Mouse (Mus musculus): ENCODE measurements around the gene Tmem235.
"Not testable (repeated sequence)": the region's sequence is repeated elsewhere in the genome, so short reads cannot be mapped to it uniquely, and the experiment has no call there.

Tmem235 gene

DNA sequence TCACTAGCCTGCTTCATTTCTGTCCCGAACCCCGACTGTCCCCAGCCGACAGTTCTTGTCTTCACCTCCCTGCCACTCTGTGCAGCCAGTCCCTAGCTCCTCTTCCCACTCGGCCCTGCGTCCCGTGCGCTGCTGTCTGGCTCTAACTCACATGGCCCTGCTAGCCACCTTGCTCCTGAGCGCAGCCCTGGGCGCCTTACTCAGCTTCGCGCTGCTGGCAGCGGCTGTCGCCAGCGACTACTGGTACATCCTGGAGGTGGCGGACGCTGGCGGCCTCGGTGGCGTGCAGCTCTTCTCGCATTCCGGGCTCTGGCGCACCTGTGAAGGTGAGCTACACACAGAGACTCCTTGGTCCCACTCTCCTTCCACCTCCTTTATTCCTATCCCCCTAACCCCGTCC, at the start of gene Tmem235:
Tmem235 (plus strand) TSS at position 152 of the 400 bp plus-strand sequence.
- no peak for DNase-seq (ENCODE audit: low read depth, low spot score)

DNA sequence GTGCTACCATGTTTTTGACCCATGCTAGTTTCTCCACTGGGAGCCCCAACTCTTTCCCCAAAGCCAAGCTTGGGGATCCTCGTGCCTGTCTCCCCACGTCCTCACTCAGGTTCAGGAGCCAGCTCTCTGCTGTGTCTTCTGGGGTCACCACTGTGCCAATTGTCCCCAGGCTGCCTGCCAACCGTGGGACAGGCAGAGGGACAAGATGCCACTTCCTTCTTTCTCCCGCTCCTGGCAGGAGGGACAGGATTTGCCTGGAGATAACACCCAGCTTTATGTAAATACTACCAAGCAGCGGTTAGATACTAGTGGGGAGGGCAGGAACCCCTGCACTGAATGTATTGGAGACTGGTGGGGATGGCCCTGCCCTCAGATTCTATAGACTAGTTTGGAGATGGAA, 46.7 kb upstream of the Tmem235 start:
- no peak for DNase-seq (ENCODE audit: low read depth, low spot score)

DNA sequence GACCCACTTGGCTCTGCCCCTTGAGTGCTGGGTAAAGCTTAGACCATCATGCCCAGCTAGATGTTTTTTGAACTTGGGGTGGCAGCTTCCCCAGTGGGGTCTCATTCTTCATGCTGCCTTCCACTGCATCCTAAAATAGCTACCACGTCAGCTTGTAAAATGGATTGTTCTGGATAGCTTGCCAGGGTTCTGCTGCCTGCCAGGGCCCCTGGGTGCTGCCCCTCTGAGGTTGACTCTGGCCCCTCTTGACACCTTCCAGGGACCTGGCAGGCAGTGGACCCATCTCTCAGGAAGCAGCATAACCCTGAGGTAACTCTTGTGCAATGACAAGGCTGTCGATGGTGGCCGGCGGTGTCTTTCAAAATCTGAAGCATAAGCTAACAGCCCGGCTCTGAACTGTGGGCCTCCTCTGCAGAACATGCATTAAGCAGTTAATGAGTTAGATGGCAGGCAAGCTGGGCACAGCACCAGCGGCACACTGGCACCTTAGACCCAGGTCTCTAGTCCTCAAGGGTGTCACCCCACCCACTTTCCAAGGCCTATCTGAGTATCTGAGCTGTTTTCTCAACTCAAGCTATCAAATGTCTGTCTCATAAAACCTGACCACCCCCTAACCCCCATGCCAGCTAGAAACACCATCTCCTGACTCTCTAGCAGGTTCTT, 45.7 kb upstream of the Tmem235 start:
- no peak for DNase-seq (ENCODE audit: low read depth, low spot score)

GRCm38 (mm10) chr11:117815850-117816249, 44.7 kb upstream of the Tmem235 start:
- DNase-seq (ENCODE audit: low read depth, low spot score): not testable (repeated sequence)

DNA sequence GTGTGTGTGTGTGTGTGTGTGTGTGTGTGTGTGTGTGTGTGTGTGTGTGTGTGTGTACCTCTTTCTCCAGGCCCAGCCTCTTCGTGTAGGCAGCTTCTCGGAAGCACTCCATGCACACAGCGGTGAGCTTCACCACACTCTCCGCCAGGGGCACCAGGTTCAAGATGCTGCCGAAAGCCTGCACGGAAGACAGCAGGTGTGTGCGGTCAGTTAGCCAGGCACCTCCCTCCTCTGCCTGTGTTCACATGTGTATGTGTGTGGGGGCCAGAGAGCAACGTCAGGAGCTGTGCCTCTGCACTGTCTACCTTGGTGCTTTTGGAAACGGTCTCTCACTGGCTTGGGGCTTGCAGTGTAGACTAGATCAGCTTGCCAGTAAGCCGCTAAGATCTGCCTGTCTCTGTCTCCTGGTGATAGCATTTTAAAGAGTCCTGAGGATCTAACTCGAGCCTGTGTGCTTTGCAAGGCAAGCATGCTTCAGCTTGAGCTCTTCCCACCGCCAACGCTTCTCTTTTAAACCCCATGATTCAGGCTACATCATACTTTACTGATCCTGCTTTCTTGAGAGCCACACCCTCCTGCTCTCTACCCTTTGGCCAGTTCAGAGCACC, 44.1 kb upstream of the Tmem235 start:
- DNase-seq (ENCODE audit: low read depth, low spot score): no peak

- DNase-seq (ENCODE audit: low read depth, low spot score): no peak
Observed at GRCm38 (mm10) chr11:117819095-117819494, 41.5 kb upstream of the Tmem235 start.

DNA sequence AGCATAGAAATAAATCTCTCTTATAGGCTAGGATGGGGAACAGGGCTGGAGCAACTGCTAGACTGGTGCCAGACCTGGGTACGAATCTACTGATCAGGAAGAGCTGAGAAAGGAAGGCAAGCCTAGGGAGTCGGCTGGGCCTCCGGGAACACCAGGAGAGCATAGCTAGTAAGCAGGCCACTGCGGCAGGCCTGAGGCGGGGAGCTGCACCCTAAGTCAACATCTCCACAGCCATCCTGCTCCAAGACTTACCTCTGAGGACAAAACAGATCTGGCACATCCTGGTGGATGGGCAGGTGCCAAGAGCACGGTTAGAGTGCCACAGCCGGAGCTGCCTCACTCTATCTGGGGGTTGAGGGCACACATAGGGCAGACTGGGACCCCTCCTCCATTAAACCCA, 40.4 kb upstream of the Tmem235 start:
- no peak for DNase-seq (ENCODE audit: low read depth, low spot score)

DNA sequence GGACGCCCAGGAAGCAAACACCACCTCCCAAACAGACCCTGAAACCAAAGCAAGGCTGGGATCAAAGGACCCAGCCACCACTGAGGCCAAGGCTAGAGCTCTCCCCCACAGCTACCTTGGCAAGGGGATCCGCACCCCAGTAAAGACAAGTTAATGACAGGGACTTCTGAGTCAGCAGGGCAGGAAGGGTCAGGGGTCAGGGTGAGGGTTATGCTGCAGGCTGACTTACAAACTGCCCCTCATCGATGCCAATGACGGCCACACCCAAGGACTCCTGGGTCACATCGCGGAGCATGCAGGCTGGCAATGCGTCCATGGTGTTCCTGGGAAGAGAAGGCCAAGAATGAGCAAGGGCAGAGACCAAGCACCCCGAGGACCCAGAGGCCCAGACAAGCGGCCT, 38.7 kb upstream of the Tmem235 start:
- no peak for DNase-seq (ENCODE audit: low read depth, low spot score)

DNA sequence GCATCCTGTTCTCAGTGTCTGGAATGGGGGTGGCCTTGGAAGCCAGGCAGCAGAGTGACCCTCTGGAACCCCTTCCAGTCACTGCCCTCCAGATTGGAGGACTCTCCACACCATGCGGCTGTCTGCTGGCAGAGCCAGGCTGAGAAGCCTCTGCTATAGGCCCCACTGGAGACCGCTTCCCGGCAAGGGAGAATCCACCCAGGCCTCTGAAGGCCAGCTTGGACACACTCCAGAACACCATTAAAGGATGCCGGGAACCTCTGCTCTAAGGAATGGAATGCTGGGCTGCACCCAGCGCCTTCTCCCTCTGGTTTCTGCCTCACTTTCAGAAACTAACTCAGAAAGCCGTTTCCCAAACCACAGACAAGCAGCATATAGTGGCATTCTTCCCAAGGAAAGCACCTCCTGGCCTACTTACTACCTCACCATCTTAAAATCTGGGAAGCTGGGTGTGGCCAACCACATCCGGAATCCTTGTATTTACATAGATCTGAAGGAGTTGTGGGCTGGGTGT, 37.8 kb upstream of the Tmem235 start:
- DNase-seq (ENCODE audit: low read depth, low spot score): no peak

- no peak for DNase-seq (ENCODE audit: low read depth, low spot score)
Observed at GRCm38 (mm10) chr11:117823411-117823810, 37.1 kb upstream of the Tmem235 start.

DNA sequence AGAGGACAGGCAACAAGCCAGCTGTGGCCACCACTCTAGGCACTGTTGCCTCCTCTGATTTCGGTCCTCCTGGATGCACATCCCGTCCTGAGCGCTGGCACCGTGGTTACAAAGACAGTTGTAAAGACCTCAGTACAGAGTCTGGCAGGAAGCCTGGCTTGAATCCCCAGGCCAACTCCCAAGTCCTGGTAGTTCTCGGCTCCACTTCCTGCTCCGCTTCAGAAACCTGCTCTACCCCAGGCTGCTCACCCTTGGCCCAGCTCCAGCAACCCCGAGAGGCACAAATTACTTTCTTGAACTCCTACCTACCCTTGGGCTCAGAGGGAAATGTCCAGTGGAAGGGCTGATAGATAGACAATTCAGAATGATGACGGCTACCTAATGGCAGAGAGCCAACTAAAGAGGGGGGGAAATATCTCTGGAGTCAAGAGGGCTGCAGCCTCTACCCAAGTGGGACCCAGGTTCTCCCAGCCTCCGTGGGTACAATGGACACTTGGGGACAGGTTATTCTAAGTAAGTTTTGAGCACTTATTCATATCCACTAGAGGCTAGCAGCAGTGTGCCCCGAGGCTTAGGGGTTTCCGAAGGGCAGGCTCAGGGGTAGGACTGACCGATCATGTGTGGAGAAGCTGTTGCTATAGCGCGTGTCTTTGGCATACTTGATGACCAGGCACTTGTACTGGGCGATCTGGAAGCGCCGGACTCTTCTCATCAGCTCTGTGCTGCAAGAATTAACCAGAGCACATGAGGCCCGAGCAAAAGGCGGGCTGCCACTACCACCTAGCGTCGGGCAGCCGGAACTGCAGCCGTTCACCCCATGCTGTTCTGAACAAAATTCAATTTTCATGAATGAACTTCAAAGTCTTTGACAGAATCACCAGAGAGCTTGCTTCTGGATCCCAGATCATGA, 36.2 kb upstream of the Tmem235 start:
- DNase-seq (ENCODE audit: low read depth, low spot score): peak; percentile 48

GRCm38 (mm10) chr11:117825333-117826101, 35.0 kb upstream of the Tmem235 start, which contains the start of the genes Afmid and Tk1:
Gene Afmid, plus strand, starts transcription at chr11:117825924.
Gene Tk1, minus strand, starts transcription at chr11:117826092.
- no peak for DNase-seq (ENCODE audit: low read depth, low spot score)

DNA sequence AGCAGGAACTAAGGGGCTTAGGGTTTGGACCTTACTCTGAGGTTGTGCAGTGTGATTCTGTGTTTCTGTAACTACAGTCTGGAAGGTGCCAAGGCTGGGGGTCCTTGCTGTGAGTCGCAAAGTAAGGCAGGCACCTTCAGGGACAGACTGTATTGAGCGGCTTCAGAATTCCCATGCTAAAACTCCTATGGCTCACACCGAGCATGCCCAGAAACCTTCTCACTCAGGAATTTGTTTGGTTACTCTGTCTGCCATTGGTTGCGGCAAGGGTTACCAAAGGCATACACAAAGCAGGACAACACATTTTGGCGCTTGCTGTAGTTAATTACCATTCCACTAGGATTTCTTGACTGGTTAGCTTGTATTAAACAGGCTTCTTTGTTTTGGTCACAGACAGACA, 34.4 kb upstream of the Tmem235 start:
- no peak for DNase-seq (ENCODE audit: low read depth, low spot score)

GRCm38 (mm10) chr11:117826916-117827315, 33.6 kb upstream of the Tmem235 start:
- no peak for DNase-seq (ENCODE audit: low read depth, low spot score)

DNA sequence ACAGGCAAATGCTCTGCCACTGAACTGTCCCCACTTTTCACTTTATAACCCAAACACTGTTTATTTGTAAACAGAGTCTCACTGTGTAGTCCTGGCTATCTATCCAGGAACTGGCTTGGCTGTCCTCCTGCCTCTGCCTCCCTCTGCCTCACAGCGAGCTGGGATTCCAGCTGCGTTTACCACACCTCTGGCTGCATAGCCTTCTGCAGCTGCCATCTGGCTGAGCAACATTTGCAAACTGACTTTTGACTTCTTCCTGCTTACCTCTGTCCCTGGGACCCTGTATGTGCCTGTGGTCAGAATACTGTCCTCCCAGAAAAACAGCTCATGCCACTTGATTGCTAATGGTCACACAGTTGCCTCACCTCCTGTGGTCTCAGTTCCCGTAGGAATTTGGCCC, 33.2 kb upstream of the Tmem235 start:
- DNase-seq (ENCODE audit: low read depth, low spot score): no peak

GRCm38 (mm10) chr11:117828149-117828887, 32.2 kb upstream of the Tmem235 start:
- no peak for DNase-seq (ENCODE audit: low read depth, low spot score)

DNA sequence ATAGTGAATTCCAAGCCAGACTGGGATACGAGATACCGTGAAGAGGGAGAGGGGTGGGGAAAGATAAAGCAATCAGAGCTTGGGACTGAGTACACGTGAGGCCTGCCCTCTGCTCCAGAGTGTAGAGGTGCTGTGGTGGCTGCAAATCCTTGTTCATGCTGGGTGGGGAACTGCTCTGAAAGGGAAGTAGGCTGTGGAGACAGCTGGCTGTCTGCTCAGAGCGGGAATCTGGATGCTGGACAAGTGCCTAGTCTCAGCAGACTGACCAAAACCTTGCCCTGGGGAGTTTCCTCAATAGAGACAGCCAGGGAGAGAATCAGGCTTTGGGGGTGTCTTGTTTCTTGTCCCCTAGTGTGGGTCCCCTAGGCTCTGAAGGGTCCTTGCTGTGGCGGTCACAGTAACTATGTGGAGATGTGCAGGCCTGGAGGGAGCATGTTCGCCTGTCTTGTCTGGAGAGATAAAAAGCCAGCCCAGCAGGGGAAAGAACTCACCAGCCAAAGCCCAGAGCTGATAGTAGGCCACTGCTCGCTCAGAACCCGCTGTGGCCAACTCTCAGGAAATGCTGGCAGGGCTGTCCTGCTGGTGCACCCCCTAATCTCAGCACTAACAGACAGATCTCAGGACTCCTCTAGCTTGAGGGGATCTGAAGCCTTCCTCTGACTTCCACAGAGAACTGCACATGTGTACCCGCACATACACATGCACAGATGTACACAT, 31.5 kb upstream of the Tmem235 start:
- no peak for DNase-seq (ENCODE audit: low read depth, low spot score)

GRCm38 (mm10) chr11:117829671-117830215, 30.8 kb upstream of the Tmem235 start:
- no peak for DNase-seq (ENCODE audit: low read depth, low spot score)

DNA sequence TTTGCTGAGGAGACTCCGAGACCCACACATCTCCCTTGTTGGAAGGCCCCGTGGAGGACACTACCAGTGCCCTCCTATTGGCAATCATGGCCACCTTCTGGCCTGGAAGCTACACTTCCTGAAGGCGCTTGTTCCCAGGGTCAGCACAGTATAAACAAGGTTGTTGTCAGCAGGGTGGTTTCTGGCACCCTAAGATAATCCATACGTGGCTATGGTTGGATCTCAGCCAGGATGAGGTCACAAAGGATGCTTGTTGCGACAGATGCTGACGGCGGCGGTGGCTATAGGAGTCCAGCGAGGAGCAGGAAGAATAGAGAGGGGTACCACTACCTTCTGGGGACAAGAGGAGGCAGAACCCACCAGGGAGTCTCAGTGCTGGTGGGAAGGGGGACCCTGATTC, 30.2 kb upstream of the Tmem235 start:
- no peak for DNase-seq (ENCODE audit: low read depth, low spot score)

All from retina, adult 2 months (tissue).